Mouse (Mus musculus): ENCODE data around the gene Wt1.

GRCm38 (mm10) chr2:105088005-105088404 lies 38.3 kb upstream of the Wt1 start:
- TF ChIP-seq CTCF (IDR thresholded peaks at IDR 0.05; ENCODE audit: control insufficient read depth, insufficient read depth, insufficient replicate concordance, low read depth, low read length) (no peak), POLR2A (IDR thresholded peaks at IDR 0.05; ENCODE audit: control insufficient read depth, low read depth, low read length) (no peak)
